Comparison of ENCODE assay signal across 8 mouse cellular contexts in the genomic region with DNA sequence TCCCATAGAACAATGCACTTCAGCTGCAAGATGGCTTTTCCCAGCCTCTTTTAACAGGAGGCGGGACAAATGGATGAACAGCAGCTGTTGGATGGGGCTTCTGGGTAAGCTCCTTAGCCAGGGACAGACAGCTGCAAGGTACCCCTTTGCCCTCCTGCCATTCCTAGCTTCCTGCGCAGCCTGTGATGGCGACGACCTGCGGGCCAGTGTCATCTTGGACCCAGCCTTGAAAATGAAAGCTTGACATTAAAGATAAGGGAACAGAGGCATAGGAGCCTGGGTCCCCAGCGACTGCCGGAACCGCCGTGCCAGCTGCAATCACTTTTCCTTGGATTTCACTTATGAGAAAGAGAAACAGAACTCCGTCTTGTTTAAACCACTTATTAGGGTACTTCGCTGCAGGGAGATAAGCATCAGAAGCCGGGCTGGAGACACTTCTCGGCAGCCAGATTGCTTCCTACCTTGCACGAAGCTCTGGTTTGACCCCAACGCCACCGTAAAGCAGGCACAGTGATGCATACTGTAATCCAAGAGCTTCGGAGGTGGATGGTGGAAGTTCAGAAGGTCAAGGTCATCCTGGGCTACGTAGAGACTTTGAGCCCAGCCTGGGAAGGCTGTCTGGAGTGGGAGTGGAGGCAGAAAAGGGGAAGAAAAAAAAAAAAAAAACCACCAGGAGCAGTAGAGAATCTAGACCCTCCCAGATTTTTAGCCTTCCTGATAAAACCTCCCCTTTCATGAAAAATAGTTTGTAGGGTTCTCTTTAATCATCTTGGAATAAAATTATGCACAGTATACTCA. TPM values are rescaled to one million over a fixed set of nuclear protein-coding genes. Genes with fewer than 3 reads are reported as not detected.
DNase-seq lines count a peak whose midpoint lies in the region; ATAC-seq and TF ChIP-seq lines count a peak whose summit lies in the region.

No protein-coding gene starts in this region.

- 0 out of 2 replicates have a peak overlapping the region, but pooled peaks have one; percentile 36 for H3K9ac ChIP-seq in heart, embryonic 11.5 days (ENCODE audit: low read depth, low read length)
- 0 out of 2 replicates have a peak overlapping the region, but pooled peaks have one; percentile 37 for H3K9ac ChIP-seq in heart, postnatal 0 days (replicated peaks; ENCODE audit: low read depth, low read length)
- peak overlapping the region; percentile 18; the same call in 1 of the 2 replicates for H3K9ac ChIP-seq in midbrain, embryonic 14.5 days (replicated peaks; ENCODE audit: low read length)

- H3K27me3 ChIP-seq in heart, embryonic 11.5 days (ENCODE audit: control insufficient read depth, insufficient read depth, low read length) = no peaks in the 10 kb centered on the region
- no peaks in the 10 kb centered on the region for H3K27me3 ChIP-seq in heart, postnatal 0 days (ENCODE audit: control insufficient read depth, insufficient read depth, low read length)
- H3K27me3 ChIP-seq in midbrain, embryonic 14.5 days (ENCODE audit: control insufficient read depth, insufficient read depth, low read length) = no peaks in the 10 kb centered on the region

- DNase-seq in heart, adult 9 months (ENCODE audit: low spot score in 2 of 2) = no peak
- DNase-seq in adrenal gland, postnatal 36 days = peak; percentile 17 to 20
- no peak for DNase-seq in heart, postnatal 0 days (ENCODE audit: low spot score)
- peak; percentile 44 for DNase-seq in midbrain, embryonic 14.5 days
- no peak for DNase-seq in ovary, postnatal 10 days (ENCODE audit: low spot score)
- no peak for DNase-seq in gastrocnemius, postnatal 4 days (ENCODE audit: low spot score in 2 of 2)
- DNase-seq in cerebellum, adult 11-12 months = no peak

- 41% methylated on average over 18 of the region's 18 CpGs for WGBS in heart, embryonic 11.5 days (ENCODE audit: insufficient replicate concordance)
- 34% methylated on average over 18 of the region's 18 CpGs for WGBS in heart, postnatal 0 days
- WGBS in midbrain, embryonic 14.5 days = 54% methylated on average over 18 of the region's 18 CpGs

- peak overlapping the region; percentile 21; the same call in 1 of the 2 replicates for H3K4me3 ChIP-seq in heart, embryonic 11.5 days (ENCODE audit: low read depth, low read length)
- H3K4me3 ChIP-seq in heart, postnatal 0 days (ENCODE audit: low read depth, low read length) = peak overlapping the region; percentile 33
- H3K4me3 ChIP-seq in midbrain, embryonic 14.5 days (replicated peaks; ENCODE audit: low read depth, low read length) = no peak overlapping the region

- H3K36me3 ChIP-seq in heart, embryonic 11.5 days (ENCODE audit: control insufficient read depth, insufficient read depth, low read length) = no peaks in the 10 kb centered on the region
- H3K36me3 ChIP-seq in heart, postnatal 0 days (replicated peaks; ENCODE audit: control insufficient read depth, insufficient read depth, low read length) = no peaks in the 10 kb centered on the region
- no peaks in the 10 kb centered on the region for H3K36me3 ChIP-seq in midbrain, embryonic 14.5 days (ENCODE audit: control insufficient read depth, insufficient read depth, low read length)

- H3K9me3 ChIP-seq in heart, embryonic 11.5 days (replicated peaks; ENCODE audit: control insufficient read depth, low read length) = no peaks in the 10 kb centered on the region
- H3K9me3 ChIP-seq in heart, postnatal 0 days (replicated peaks; ENCODE audit: control insufficient read depth, low read length) = no peaks in the 10 kb centered on the region
- no peaks in the 10 kb centered on the region for H3K9me3 ChIP-seq in midbrain, embryonic 14.5 days (ENCODE audit: control insufficient read depth, low read length)

- TF ChIP-seq EP300 in heart, postnatal 0 days (IDR thresholded peaks at IDR 0.05; ENCODE audit: low read depth) = no peak

- TF ChIP-seq CTCF in heart, postnatal 0 days (IDR thresholded peaks at IDR 0.05; ENCODE audit: low read depth) = no peak

- H3K4me1 ChIP-seq in heart, embryonic 11.5 days (ENCODE audit: control insufficient read depth, insufficient read depth, low read length) = peaks cover 10% of the 10 kb centered on the region; the same call in 1 of the 2 replicates
- H3K4me1 ChIP-seq in heart, postnatal 0 days (ENCODE audit: control insufficient read depth, insufficient read depth) = peaks cover 13% of the 10 kb centered on the region; the same call in 1 of the 2 replicates
- H3K4me1 ChIP-seq in midbrain, embryonic 14.5 days (ENCODE audit: control insufficient read depth, insufficient read depth, low read length) = peaks cover 8% of the 10 kb centered on the region; the same call in 1 of the 2 replicates

- H3K4me2 ChIP-seq in heart, embryonic 11.5 days = peak overlapping the region; percentile 53
- H3K4me2 ChIP-seq in heart, postnatal 0 days (ENCODE audit: low read depth, low read length) = peak overlapping the region; percentile 56
- peak overlapping the region; percentile 3; the same call in 1 of the 2 replicates for H3K4me2 ChIP-seq in midbrain, embryonic 14.5 days (ENCODE audit: low read length)

- no peak for ATAC-seq in heart, embryonic 11.5 days (replicated peaks; ENCODE audit: insufficient number of reproducible peaks, low FRiP score, low TSS enrichment)
- ATAC-seq in heart, postnatal 0 days (ENCODE audit: insufficient read depth, low read depth) = no peak
- no peak for ATAC-seq in midbrain, embryonic 14.5 days (ENCODE audit: low FRiP score, low TSS enrichment)

- H3K27ac ChIP-seq in heart, embryonic 11.5 days (ENCODE audit: low read depth, low read length) = no peak overlapping the region
- no peak overlapping the region for H3K27ac ChIP-seq in heart, postnatal 0 days (ENCODE audit: low read depth)
- H3K27ac ChIP-seq in midbrain, embryonic 14.5 days (replicated peaks; ENCODE audit: low read depth, low read length) = peak overlapping the region; percentile 52; the same call in 1 of the 2 replicates

RNA-seq across cellular contexts. Expression of gene Spsb4, which starts 38.1 kb away (rescaled TPM):
- polyA plus RNA-seq in heart, embryonic 11.5 days (2014; fragmentation: Nextera tagmentation; extraction: Ambion mirVana) = 42.0 and 48.3 TPM in 2 replicates
- total RNA-seq in adrenal gland, postnatal 36 days (2021) = under 1 TPM; 0.93 to 0.99 TPM
- 36.4 and 72.4 TPM in 2 replicates for total RNA-seq in heart, postnatal 0 days (2014; rRNA removed; ENCODE audit: low replicate concordance)
- 31.8 and 32.5 TPM in 2 replicates for polyA plus RNA-seq in heart, postnatal 0 days (2015; fragmentation: Nextera tagmentation; extraction: Ambion mirVana)
- polyA plus RNA-seq in midbrain, embryonic 14.5 days (2014; fragmentation: Nextera tagmentation; extraction: Ambion mirVana) = 33.9 and 38.5 TPM in 2 replicates
- 10 to 100 TPM; 16.1 to 18.0 TPM for total RNA-seq in gastrocnemius, postnatal 4 days (2021)

RNA-seq across cellular contexts. Expression of gene Slc25a36, which starts 54.2 kb away (rescaled TPM):
- 79.6 and 83.6 TPM in 2 replicates for polyA plus RNA-seq in heart, embryonic 11.5 days (2014; fragmentation: Nextera tagmentation; extraction: Ambion mirVana)
- total RNA-seq in adrenal gland, postnatal 36 days (2021) = 10 to 100 TPM; 65.0 to 79.6 TPM
- total RNA-seq in heart, postnatal 0 days (2014; rRNA removed; ENCODE audit: low replicate concordance) = 43.5 and 52.9 TPM in 2 replicates
- polyA plus RNA-seq in heart, postnatal 0 days (2015; fragmentation: Nextera tagmentation; extraction: Ambion mirVana) = 25.9 and 26.7 TPM in 2 replicates
- 81.6 and 100.0 TPM in 2 replicates for polyA plus RNA-seq in midbrain, embryonic 14.5 days (2014; fragmentation: Nextera tagmentation; extraction: Ambion mirVana)
- 10 to 100 TPM; 66.9 to 75.1 TPM for total RNA-seq in gastrocnemius, postnatal 4 days (2021)

Comparison
In these comparisons a context has a peak if more than half of its experiments do, and no peak if none do; other contexts are left out.
1. H3K4me2 ChIP-seq: peak in every context shown above with its lines; median percentile 56 in heart, postnatal 0 days; 53 in heart, embryonic 11.5 days; 3 in midbrain, embryonic 14.5 days.
2. DNase-seq: peak in adrenal gland, postnatal 36 days (2 of 2) and midbrain, embryonic 14.5 days (single experiment); none in heart, adult 9 months (0 of 2), heart, postnatal 0 days (single experiment), ovary, postnatal 10 days (single experiment), gastrocnemius, postnatal 4 days (0 of 2) and cerebellum, adult 11-12 months (single experiment).
3. RNA of gene Spsb4, which starts 38.1 kb away (total RNA-seq): 36.4 to 72.4 TPM in heart, postnatal 0 days and 16.1 to 18.0 TPM in gastrocnemius, postnatal 4 days; 0.93 to 0.99 TPM in adrenal gland, postnatal 36 days; every median in the first group is over 4 times any median in the second.
4. Peak in every context shown above with its lines, with median percentiles within 50 percentile points of each other: H3K9ac ChIP-seq.